Mouse (Mus musculus) neural tube, embryonic 11.5 days (tissue): ENCODE data around the gene Erbb3. TPM values are rescaled to one million over a fixed set of nuclear protein-coding genes. Genes with fewer than 3 reads are reported as not detected.

Experiments
- ATAC-seq: fragments of 200-750 bp; cut with Nextera tagmentation; 2 replicates; pipeline ENCODE4 v1.8.0; 2017; ENCODE audit warnings: moderate number of reproducible peaks, mild to moderate bottlenecking, moderate TSS enrichment, moderate library complexity; ENCODE audit not compliant: insufficient read depth, low FRiP score, low TSS enrichment
- DNase-seq: peaks from one replicate; pipeline ENCODE4 v3.0.0-alpha.2; 2015; ENCODE audit warnings: low spot score
- H3K27ac ChIP-seq: fragments of 300-500 bp; sonication (generic); 2 replicates; pipeline ENCODE4 v1.5.1; 2014; ENCODE audit warnings: low read depth, mild to moderate bottlenecking, low read length
- H3K27me3 ChIP-seq: fragments of 300-500 bp; sonication (generic); 2 replicates; pipeline ENCODE4 v1.6.1; 2014; ENCODE audit warnings: mild to moderate bottlenecking, low read length, mixed read lengths; ENCODE audit not compliant: control insufficient read depth, insufficient read depth
- H3K36me3 ChIP-seq: fragments of 300-500 bp; sonication (generic); 2 replicates; pipeline ENCODE4 v1.6.1; 2014; ENCODE audit warnings: mild to moderate bottlenecking, low read length, moderate library complexity, mixed read lengths; ENCODE audit not compliant: control insufficient read depth, insufficient read depth
- H3K4me1 ChIP-seq: fragments of 300-500 bp; sonication (generic); 2 replicates; pipeline ENCODE4 v1.6.1; 2014; ENCODE audit warnings: low read length, mixed read lengths; ENCODE audit not compliant: control insufficient read depth, insufficient read depth
- H3K4me2 ChIP-seq: fragments of 300-500 bp; sonication (generic); 2 replicates; pipeline ENCODE4 v1.6.1; 2014; ENCODE audit warnings: low read depth, mild to moderate bottlenecking, moderate library complexity
- H3K4me3 ChIP-seq: fragments of 300-500 bp; sonication (generic); 2 replicates; pipeline ENCODE4 v1.5.1; 2014; ENCODE audit warnings: low read depth, low read length
- H3K9ac ChIP-seq: fragments of 300-500 bp; sonication (generic); 2 replicates; pipeline ENCODE4 v1.6.1; 2014; ENCODE audit warnings: mild to moderate bottlenecking, low read length
- H3K9me3 ChIP-seq: fragments of 300-500 bp; sonication (generic); 2 replicates; pipeline ENCODE4 v1.6.1; 2016; ENCODE audit warnings: low read length; ENCODE audit not compliant: control insufficient read depth
- WGBS: fragments of 180-500 bp; shearing (Covaris S2); extraction: QIAGEN DNeasy Blood & Tissue Kit; methylation state at CpG from one replicate; pipeline ENCODE4 v1.1.7; 2014; 5-methylcytosine and 5-hydroxymethylcytosine counted together
- polyA plus RNA-seq: library from polyadenylated mRNA; unstranded; fragments of >200 nt; fragmentation: Nextera tagmentation; extraction: Ambion mirVana; gene quantifications from 2 replicates; pipeline ENCODE4 v1.2.1, GENCODE M21; 2014

Gene Erbb3
- polyA plus RNA-seq, 1 experiment from 2014 or later = 17.3 TPM

DNA sequence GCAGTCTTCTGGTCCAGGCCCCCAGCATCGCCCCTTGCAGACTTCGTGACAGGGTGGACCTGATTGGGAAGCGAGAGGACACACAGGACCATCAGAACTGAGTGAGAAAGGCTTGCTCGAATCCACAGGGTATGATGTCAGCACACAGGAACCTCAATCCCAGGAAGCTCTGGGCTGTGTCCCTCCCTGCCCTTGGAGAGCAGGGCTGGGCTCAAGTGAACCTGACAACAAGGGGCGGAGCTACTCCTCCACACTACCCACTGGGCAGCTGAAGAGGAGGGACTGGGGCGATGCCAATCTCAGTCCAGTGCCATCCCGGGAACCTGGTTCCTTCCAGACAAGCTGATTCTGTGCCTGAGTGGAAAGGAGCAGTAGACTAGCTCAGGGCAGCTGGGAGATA, 5.8 kb downstream of the Erbb3 start:
- DNase-seq = no peak
- no peak overlapping the region for H3K4me3 ChIP-seq
- H3K9me3 ChIP-seq = no peaks in the 10 kb centered on the region
- no peaks in the 10 kb centered on the region for H3K36me3 ChIP-seq
- ATAC-seq = no peak
- H3K4me2 ChIP-seq = no peak overlapping the region
- H3K27ac ChIP-seq = no peak overlapping the region
- 25% methylated on average over 7 of the region's 7 CpGs for WGBS
- peaks cover 17% of the 10 kb centered on the region for H3K27me3 ChIP-seq
- H3K4me1 ChIP-seq = no peaks in the 10 kb centered on the region
- H3K9ac ChIP-seq = no peak overlapping the region

DNA sequence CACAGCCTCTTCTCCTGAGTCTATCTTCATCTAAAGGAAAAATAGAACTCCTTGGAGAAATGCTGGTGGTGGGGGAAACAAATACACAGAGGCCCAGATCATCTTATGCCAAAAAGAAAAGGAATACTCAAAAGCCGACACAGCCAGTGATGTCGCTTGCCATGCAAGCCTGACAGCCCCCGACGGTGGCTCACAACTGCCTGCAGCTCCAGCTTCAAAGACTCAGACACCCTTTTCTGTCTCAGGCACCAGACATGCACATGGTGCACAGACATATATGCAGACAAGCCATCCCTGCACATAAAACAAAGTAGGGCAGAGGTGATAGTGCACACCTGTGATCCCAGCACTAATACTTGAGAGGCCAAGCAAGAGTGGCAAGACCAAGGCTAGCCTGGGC, 9.7 kb downstream of the Erbb3 start:
- no peaks in the 10 kb centered on the region for H3K4me1 ChIP-seq
- no peaks in the 10 kb centered on the region for H3K36me3 ChIP-seq
- H3K9ac ChIP-seq = no peak overlapping the region
- H3K4me2 ChIP-seq = no peak overlapping the region
- DNase-seq (no peak), ATAC-seq (no peak)
- no peak overlapping the region for H3K27ac ChIP-seq
- 91% methylated on average over 4 of the region's 4 CpGs for WGBS
- H3K9me3 ChIP-seq = no peaks in the 10 kb centered on the region
- H3K27me3 ChIP-seq = peaks cover 3% of the 10 kb centered on the region; the same call in 1 of the 2 replicates
- H3K4me3 ChIP-seq = no peak overlapping the region

DNA sequence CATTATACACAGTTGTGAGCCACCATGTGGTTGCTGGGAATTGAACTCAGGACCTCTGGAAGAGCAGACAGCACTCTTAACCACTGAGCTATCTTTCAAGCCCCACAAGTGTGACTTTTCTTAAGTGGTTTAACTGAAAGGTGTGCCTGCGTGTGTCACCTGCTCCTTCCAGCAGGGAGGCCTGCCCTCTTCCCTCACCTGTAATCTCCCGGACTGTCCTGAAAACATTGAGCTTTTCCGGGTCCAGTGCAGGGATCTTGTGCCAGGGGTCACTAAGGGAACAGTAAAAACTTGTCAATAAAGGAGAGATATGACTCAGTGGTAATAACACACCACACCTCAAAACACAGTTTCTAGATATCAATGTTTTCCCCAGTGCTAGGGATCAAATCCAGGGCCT, 10.2 kb downstream of the Erbb3 start:
- Histone ChIP-seq H3K27ac (no peak overlapping the region), H3K4me1 (no peaks in the 10 kb centered on the region), H3K4me2 (no peak overlapping the region), H3K27me3 (peaks cover 3% of the 10 kb centered on the region; the same call in 1 of the 2 replicates), H3K36me3 (no peaks in the 10 kb centered on the region), H3K9me3 (no peaks in the 10 kb centered on the region), H3K4me3 (no peak overlapping the region), H3K9ac (no peak overlapping the region)
- WGBS = 82% methylated on average over 3 of the region's 3 CpGs
- DNase-seq (no peak), ATAC-seq (no peak)

DNA sequence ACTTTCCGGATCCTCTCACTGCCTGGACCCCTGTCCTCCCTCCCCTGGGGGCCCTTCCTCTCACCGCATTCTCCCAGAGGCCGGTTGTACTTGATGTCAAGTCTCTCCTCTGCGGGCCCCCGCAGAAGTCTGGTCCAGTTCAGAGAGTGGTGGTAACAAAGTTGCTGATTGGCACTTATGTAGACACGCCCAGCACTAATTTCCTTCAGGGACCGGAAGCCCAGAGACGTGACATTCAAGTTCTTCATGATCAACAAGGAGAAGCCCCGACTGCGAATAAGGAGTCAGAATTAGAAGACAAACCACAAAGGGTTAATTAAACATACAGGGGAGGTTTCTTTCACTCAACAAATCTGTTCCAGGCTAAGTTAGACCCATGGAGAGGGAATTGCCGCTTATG, 11.1 kb downstream of the Erbb3 start:
- no peaks in the 10 kb centered on the region for H3K27me3 ChIP-seq
- no peaks in the 10 kb centered on the region for H3K36me3 ChIP-seq
- H3K27ac ChIP-seq = no peak overlapping the region
- WGBS = 81% methylated on average over 11 of the region's 11 CpGs
- H3K4me2 ChIP-seq = no peak overlapping the region
- H3K9ac ChIP-seq = no peak overlapping the region
- H3K4me3 ChIP-seq = no peak overlapping the region
- DNase-seq = no peak
- H3K9me3 ChIP-seq = no peaks in the 10 kb centered on the region
- H3K4me1 ChIP-seq = no peaks in the 10 kb centered on the region
- no peak for ATAC-seq

DNA sequence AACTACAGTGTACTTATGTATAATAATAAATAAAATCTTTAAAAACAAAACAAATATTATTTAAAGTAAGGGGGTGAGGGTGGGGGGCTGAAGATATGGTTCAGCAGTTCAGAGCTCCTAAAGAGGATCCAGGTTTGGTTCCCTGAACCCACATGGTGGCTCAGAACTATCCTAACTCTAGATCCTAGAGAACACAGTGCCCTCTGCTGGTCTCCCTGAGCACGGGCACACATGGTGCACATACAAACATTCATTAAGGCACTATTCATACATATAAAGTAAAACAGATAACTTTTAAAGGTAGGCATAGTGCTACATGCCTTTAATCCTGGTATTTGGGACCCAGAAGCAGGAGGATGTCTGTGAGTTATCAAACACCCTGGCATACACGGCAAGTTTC, 14.4 kb downstream of the Erbb3 start:
- 91% methylated on average over 2 of the region's 2 CpGs for WGBS
- no peaks in the 10 kb centered on the region for H3K27me3 ChIP-seq
- H3K27ac ChIP-seq = no peak overlapping the region
- no peaks in the 10 kb centered on the region for H3K4me1 ChIP-seq
- no peak overlapping the region for H3K9ac ChIP-seq
- H3K36me3 ChIP-seq = no peaks in the 10 kb centered on the region
- no peak overlapping the region for H3K4me3 ChIP-seq
- no peaks in the 10 kb centered on the region for H3K9me3 ChIP-seq
- no peak overlapping the region for H3K4me2 ChIP-seq
- no peak for DNase-seq
- no peak for ATAC-seq

DNA sequence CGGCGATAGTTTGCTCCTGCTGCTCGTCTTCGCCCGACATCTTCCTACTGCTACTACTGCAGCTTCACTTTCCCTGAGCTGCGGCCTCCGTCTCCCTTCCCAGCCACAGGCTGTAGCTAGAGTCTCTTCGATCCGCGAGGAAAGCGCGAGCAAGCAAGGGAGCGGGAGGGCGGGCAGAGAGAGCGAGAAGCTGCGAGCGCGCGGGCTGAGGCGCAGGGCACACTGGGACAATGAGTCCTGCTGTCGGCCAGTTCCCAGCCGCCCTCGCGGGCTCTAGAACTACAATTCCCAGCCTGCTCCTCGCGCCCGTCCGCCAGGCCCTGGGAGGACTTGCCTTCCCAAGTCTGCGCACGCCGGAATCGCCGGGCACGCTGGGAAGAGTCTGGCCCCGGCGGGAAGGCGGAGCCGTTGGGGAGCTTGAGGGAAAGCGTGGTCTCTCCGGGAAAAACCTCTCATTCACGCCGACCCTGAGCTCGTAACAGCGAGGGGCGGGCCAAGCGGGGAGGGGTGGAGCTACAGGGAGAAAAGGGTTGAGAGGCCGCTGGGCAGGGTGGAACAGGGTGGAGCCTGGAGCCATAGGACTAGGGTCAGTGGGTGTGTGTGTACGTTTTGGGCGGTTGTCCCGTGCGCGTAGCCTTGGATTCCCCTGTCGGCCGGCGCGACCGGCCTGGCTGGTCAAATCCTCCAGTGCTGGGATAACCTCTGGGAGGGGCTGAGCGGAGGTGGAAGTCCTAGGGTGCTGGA, 23.5 kb downstream of the Erbb3 start, which contains the start of gene Pa2g4:
Pa2g4 (minus strand) TSS at position 200 of the 744 bp plus-strand sequence.
- Histone ChIP-seq H3K4me2 (peak within 1 kb of the TSS; percentile 92), H3K9me3 (no peaks in the 10 kb centered on the region), H3K4me1 (peaks cover 8% of the 10 kb centered on the region; the same call in 1 of the 2 replicates), H3K36me3 (peaks cover 6% of the 10 kb centered on the region), H3K9ac (peak within 1 kb of the TSS; percentile 94), H3K27me3 (no peaks in the 10 kb centered on the region), H3K27ac (peak within 1 kb of the TSS; percentile 83), H3K4me3 (peak within 1 kb of the TSS; percentile 89)
- ATAC-seq (peak; percentile 98), DNase-seq (peak; percentile 100)
- WGBS = under 1% methylated on average over 58 of the region's 58 CpGs

DNA sequence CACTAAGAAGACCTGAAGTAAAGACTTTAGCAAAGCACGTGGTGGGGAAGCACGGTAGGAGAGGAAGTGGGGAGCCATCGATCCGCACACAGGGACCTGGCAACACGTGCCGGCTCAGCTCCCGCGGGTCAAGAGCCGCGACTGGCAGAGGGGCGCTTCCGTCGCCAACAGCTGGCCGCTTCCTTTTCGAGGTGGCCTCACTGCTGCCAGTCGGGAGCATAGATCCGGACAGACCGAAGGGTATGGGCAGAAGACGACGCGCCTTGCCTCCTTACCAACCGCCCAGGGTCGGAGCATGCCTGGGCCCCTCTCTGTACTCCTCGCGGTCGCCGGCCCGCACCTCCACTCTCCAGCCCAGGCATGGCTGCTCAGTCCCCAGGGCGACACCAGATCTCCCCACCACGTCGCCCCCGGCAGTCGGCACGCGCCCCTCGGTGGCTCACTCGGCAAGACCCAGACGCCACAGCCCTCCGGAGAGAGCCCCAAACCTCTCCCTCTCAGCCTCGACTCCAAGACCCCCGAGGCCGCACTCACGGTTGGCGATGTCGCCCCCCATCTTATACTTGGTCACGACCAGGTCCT, 24.2 kb downstream of the Erbb3 start:
- H3K4me1 ChIP-seq = peaks cover 8% of the 10 kb centered on the region; the same call in 1 of the 2 replicates
- under 1% methylated on average over 46 of the region's 46 CpGs for WGBS
- peak overlapping the region; percentile 83 for H3K27ac ChIP-seq
- no peaks in the 10 kb centered on the region for H3K27me3 ChIP-seq
- ATAC-seq = peak; percentile 53; the same call in 1 of the 2 replicates
- peak overlapping the region; percentile 92 for H3K4me2 ChIP-seq
- H3K9ac ChIP-seq = peak overlapping the region; percentile 94
- no peaks in the 10 kb centered on the region for H3K9me3 ChIP-seq
- DNase-seq = peak; percentile 33
- peak overlapping the region; percentile 89 for H3K4me3 ChIP-seq
- H3K36me3 ChIP-seq = peaks cover 10% of the 10 kb centered on the region

DNA sequence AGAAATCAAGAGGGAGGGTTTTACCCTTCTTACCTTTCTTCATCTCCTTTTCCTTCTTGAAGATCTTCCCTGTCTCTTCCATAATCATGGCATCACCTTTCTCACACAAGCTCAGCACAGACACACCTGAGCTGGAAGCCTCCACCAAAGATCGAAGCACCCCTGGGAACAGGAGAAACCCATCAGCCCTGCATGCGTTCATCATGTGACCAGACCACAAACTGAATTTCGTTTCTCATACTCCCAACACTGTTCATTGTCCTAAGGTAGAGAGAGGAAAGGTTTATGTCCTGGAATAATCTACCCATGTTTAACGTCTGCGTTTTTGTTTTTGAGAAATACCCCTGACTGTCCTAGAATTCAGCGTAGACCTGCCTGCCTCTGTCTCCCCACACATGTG, 25.9 kb downstream of the Erbb3 start:
- H3K4me1 ChIP-seq = peaks cover 8% of the 10 kb centered on the region; the same call in 1 of the 2 replicates
- no peak overlapping the region for H3K9ac ChIP-seq
- WGBS = 91% methylated on average over 6 of the region's 6 CpGs
- H3K36me3 ChIP-seq = peaks cover 19% of the 10 kb centered on the region
- H3K4me3 ChIP-seq = no peak overlapping the region
- DNase-seq (no peak), ATAC-seq (no peak)
- H3K27me3 ChIP-seq = no peaks in the 10 kb centered on the region
- no peaks in the 10 kb centered on the region for H3K9me3 ChIP-seq
- no peak overlapping the region for H3K4me2 ChIP-seq
- no peak overlapping the region for H3K27ac ChIP-seq

DNA sequence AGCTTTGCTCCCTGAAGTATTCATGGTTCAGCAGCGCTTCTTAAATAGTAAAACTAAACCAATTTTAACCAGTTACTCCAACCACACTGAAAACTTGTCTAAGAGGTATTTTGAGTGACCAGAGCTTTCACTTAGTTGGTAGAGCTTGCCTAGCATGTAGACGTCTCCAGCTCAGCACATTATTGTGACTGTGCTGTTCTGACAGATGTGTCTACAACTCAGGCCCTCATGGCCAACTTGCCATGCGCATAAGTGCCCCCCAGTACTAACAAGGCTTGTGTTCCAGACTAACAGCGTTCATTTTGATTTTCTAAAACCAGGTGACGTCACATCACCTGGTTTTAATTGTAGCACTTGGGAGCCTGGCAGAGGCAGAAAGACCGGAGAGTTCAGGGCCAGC, 32.5 kb downstream of the Erbb3 start:
- 91% methylated on average over 6 of the region's 6 CpGs for WGBS
- peaks cover 17% of the 10 kb centered on the region for H3K36me3 ChIP-seq
- no peak for DNase-seq

More for the DNA sequence above, 32.5 kb downstream of the Erbb3 start:
- Histone ChIP-seq H3K27me3 (no peaks in the 10 kb centered on the region), H3K9ac (no peak overlapping the region), H3K4me3 (no peak overlapping the region), H3K27ac (no peak overlapping the region), H3K4me1 (no peaks in the 10 kb centered on the region), H3K4me2 (no peak overlapping the region), H3K9me3 (no peaks in the 10 kb centered on the region)
- ATAC-seq = no peak
